Mouse (Mus musculus) brown adipose tissue, adult 24 weeks (tissue): ENCODE data around the gene Eme2. TPM values are rescaled to one million over a fixed set of nuclear protein-coding genes. Genes with fewer than 3 reads are reported as not detected.
A peak's percentile ranks its signal among the peaks of the same experiment; 100 is the strongest.
"Not testable (repeated sequence)": the region's sequence is repeated elsewhere in the genome, so short reads cannot be mapped to it uniquely, and the experiment has no call there.

Experiments
- H3K27ac ChIP-seq: fragments of 200-500 bp; replicated peaks from 2 replicates; pipeline ENCODE4 v1.5.1; 2012; ENCODE audit warnings: low read depth, mild to moderate bottlenecking, low read length
- H3K4me1 ChIP-seq: fragments of 200-500 bp; 2 replicates; pipeline ENCODE4 v1.6.1; 2012; ENCODE audit warnings: low read length, mixed read lengths; ENCODE audit not compliant: control insufficient read depth, insufficient read depth, insufficient read length
- H3K4me3 ChIP-seq: fragments of 200-500 bp; 2 replicates; pipeline ENCODE4 v1.5.1; 2012; ENCODE audit warnings: low read depth, mild to moderate bottlenecking, low read length, moderate library complexity; ENCODE audit not compliant: insufficient read depth
- polyA plus RNA-seq: library from polyadenylated mRNA; stranded (reverse); fragments of >200 nt; gene quantifications from 2 replicates; pipeline ENCODE4 v1.2.4, GENCODE M21; 2012; ENCODE audit not compliant: missing spikeins, insufficient read depth, insufficient read length

The Eme2 gene
- 5.9 and 6.6 TPM in 2 replicates for polyA plus RNA-seq

DNA sequence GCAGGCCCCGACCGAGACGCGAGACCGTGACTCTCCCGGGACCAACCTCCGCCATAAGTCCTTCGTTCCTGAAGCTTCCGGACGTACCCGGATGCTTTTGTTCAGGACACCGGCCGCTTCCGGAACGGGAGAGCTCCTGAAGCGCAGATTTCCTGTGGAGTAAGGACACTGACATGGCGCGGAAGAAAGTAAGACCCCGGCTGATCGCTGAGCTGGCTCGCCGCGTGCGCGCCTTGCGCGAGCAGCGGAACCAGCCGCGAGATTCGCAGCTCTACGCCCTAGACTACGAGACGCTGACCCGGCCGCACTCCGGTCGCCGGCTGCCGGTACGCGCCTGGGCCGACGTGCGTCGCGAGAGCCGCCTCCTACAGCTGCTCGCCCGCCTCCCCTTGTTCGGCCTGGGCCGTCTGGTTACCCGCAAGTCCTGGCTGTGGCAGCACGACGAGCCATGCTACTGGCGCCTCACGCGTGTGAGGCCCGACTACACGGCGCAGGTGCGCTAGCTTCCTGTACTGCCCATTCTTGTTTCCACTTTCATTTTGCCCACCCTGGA, at the start of gene Eme2, which contains the start of gene Mrps34:
TSS of gene Eme2 (minus strand) at position 93 of the 553 bp plus-strand sequence.
TSS of gene Mrps34 (plus strand) at position 122 of the 553 bp plus-strand sequence.
- peak within 1 kb of the TSS; percentile 88 for H3K4me3 ChIP-seq
- H3K4me1 ChIP-seq, result peaks cover 6% of the 10 kb centered on the region
- peak within 1 kb of the TSS; percentile 88 for H3K27ac ChIP-seq

DNA sequence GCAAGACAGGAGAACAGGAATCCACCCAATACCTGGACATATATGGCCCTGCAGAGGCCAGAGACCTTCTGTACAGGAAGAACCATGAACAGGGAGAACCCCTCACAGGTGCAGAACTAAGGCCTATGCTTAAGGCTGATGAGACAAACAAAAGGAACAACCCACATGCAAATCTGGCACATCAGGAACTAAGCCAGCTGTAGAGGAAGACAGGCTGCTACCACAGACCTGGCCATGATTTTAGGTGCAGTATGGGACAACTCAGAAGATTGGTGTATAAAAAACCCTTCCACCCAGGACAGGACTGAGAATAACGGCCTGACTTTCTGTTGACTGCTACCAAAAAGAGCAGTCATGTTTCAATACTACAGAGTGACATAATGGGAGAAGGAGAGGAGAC, 48.7 kb upstream of the Eme2 start:
- not testable (repeated sequence) for H3K4me3 ChIP-seq

DNA sequence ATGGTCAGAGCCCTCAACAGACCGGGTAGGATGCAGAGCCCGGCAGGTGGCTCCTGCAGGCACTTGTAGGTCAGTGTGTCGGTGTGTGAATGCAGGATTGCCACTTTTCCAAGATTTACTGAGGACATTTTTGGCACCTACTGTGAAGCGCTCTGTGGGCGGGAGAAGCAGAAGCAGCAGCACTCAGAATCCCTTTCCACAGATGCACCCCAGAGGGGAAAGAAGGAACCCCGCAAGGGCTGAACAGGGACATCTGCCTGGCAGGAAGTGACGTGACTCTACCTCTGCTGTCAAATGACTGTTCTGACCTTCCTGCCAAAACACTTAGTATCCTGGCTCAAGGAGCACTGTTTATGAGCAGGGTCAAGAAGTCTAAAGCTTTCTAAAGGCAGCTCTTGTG, 48.1 kb upstream of the Eme2 start:
- no peak overlapping the region for H3K27ac ChIP-seq
- H3K4me3 ChIP-seq, result no peak overlapping the region
- H3K4me1 ChIP-seq, result no peaks in the 10 kb centered on the region

More for the DNA sequence above, 48.7 kb upstream of the Eme2 start:
- H3K4me1 ChIP-seq, H3K27ac ChIP-seq: not testable (repeated sequence)

DNA sequence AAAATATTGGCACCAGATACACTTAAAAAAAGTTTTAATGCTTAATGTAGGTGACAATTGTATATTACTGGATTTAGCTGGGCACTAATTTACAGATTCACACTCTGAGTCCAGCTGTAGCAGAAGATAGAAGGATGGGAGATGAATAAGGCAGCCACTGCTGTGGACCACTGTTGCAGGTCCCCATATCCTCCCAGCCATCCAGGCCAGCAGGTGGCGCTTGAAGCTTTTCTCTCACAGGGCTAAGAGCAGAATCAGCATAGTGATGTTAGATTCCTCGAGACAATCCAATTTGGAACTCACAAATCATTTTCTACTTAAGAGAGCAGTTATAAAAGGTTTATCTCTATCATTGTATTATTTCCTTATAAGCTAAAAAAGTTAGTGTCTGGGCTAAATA, 47.6 kb upstream of the Eme2 start:
- H3K27ac ChIP-seq, H3K4me3 ChIP-seq, H3K4me1 ChIP-seq: not testable (repeated sequence)

DNA sequence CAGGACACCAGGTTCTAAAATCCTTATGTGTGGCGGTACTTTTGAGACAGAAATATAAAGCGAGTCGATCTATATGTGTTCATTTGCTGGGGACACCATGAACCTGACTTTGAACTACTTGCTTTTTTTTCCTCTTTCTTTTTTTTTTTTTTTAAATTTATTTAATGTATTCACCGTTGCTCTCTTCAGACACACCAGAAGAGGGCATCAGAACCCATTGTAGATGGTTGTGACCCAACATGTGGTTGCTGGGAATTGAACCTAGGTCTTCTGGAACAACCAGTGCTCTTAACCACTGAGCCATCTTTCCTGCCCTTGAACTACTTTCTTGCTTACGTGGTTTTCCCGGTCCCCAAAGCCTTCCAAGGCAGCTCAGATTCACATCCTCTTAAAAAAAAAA, 42.4 kb upstream of the Eme2 start:
- peak overlapping the region; percentile 85 for H3K27ac ChIP-seq
- H3K4me3 ChIP-seq, result peak overlapping the region; percentile 76
- H3K4me1 ChIP-seq, result peaks cover 12% of the 10 kb centered on the region

DNA sequence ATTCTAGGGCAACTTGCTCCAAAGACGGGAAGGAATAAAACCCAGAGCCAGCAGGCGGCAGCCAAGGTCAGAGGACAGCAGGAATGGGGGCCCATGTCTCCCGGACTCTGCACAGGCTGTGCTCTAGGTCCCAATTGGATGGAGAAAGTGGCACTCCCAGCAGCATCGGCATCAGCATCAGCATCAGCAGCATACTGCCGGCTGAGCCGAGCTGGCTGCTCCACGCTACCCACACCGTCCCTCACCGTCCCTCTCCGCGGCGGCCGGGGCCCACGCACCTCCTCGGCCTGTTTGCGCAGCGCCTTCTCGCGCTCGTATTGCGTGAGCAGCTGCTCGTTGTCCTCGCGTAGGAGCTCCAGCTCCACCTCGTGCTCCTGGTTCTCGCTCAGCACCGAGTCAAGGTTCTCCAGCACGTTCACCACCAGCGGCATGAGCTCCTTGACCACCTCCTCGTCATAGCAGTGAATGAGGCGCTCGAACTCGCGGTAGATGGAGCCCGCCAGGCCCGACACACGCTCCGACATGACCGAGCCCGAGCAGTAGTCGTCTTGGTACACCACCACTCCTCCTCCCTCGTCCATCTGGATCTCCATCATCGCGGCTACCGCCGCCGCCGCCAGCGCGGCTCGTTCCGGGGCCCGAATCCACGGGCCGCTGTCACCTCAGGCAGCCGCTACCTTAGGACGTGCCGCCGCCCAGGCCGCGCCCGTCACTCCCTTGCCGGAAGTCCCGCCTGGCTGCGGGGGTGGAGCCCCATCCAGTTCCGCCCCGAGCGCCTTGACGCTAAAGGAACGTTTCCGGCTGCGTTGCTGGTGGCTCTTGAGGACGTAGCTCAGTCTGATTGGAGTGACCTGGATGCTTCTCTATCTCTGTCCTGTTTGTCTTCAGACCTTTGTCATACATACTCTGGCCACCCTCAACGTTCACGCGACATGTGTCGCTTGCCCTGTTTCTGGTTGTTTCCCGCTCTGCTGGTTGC, 41.7 kb upstream of the Eme2 start, which contains the start of gene Mapk8ip3:
TSS of gene Mapk8ip3 (minus strand) at position 719 of the 979 bp plus-strand sequence.
- H3K27ac ChIP-seq, result peak within 1 kb of the TSS; percentile 85
- peaks cover 12% of the 10 kb centered on the region for H3K4me1 ChIP-seq
- H3K4me3 ChIP-seq, result peak within 1 kb of the TSS; percentile 76

DNA sequence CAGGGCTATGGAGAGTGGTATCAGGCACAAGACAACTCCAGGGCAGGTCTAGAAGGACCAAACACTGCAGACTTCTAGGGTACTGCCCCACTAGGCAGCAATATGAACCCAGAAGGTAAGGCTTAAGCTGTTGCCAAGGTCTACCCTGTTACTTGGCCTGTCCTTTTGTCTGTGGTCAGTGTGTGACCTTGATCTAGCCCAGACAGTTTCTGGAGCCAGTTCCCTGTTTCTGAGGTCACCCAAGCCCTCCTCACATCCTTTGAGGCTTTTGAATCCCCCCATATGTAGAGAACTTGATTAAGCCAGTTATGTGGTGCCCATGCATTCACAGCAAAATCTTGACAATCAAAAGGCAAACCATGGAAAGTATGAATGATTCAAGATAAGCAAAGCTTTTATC, 40.8 kb upstream of the Eme2 start:
- peak overlapping the region; percentile 49 for H3K4me3 ChIP-seq
- H3K4me1 ChIP-seq, result peaks cover 12% of the 10 kb centered on the region
- 0 out of 2 replicates have a peak overlapping the region, but pooled peaks have one; percentile 4 for H3K27ac ChIP-seq

DNA sequence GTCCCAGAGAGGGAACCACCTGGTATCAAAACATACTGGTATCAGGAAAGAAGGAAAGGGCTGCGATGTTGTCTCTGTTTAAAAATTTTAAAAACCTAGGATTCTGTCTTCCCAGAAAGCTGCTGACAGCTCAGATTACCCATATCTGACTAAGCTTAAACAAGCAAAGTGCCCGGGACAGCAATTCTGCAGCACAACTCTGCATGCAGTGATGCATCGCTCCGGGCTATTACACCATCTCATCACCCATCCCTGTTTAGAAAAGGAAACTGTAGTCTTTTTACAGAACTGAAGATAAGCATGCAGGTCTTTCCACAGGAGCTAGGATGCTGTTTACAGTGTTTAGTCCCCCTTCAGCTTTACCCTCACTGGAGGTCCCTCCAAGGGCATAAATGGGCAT, 40.0 kb upstream of the Eme2 start:
- peaks cover 12% of the 10 kb centered on the region for H3K4me1 ChIP-seq
- H3K27ac ChIP-seq, result no peak overlapping the region
- H3K4me3 ChIP-seq, result peak overlapping the region; percentile 49; the same call in 1 of the 2 replicates

DNA sequence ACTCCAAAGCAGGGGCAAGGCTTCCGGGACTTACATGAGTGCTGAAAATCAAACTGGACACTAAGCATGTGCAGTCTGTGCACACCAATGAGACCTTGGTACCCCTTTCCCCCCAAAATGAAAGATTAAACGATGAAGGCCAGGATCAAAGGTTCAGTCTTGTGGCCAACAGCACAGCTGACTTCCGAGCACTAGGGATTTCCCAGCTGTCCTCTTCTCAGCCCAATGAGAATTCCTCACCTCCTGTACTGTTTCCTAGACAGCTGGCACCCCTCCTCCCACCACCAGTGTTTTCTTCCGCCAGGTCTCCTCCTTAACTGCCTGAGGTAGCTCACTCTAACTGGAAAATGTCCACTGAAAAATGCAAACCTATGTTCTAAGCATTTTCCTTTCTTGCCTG, 38.3 kb upstream of the Eme2 start:
- no peak overlapping the region for H3K4me3 ChIP-seq
- no peak overlapping the region for H3K27ac ChIP-seq
- peaks cover 12% of the 10 kb centered on the region for H3K4me1 ChIP-seq

DNA sequence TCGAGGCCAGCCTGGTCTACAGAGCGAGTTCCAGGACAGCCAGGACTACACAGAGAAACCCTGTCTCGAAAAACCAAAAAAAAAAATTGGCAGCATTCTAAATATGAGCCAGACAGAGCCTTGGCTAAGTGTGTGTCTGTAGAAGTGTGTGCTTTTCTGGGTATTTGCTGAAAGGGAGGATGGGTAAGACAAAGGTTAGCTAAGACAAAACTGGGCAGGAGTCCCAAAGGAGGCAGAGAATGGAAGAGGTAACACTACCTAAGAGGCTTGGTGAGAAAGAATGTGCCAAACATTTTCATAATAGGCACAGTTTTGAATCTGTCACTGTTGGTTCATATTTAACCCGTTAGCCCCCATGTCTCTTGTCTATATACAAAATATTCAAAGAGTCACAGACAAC, 37.5 kb upstream of the Eme2 start:
- H3K27ac ChIP-seq, result no peak overlapping the region
- no peak overlapping the region for H3K4me3 ChIP-seq
- peaks cover 12% of the 10 kb centered on the region for H3K4me1 ChIP-seq

DNA sequence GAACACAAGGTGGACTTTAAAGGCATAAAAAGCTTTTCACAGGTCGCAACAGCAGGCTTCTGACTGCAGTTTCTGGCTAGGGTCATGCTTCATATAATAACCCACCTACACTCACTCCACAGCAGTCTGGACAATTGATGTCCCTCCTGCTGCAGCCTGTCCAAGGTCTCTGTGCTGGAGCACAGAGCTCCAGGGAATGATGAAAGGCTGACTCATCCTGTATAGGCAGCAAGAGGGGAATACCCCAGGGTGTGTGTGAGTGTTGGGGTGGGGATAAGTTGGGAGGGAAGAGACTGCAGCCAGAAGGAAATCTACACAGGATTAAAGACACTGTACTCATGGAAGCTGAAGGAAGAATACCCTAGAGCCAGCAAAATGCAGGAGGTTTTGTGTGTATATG, 34.6 kb upstream of the Eme2 start:
- H3K4me3 ChIP-seq, result no peak overlapping the region
- no peak overlapping the region for H3K27ac ChIP-seq
- H3K4me1 ChIP-seq, result peaks cover 3% of the 10 kb centered on the region; the same call in 1 of the 2 replicates

DNA sequence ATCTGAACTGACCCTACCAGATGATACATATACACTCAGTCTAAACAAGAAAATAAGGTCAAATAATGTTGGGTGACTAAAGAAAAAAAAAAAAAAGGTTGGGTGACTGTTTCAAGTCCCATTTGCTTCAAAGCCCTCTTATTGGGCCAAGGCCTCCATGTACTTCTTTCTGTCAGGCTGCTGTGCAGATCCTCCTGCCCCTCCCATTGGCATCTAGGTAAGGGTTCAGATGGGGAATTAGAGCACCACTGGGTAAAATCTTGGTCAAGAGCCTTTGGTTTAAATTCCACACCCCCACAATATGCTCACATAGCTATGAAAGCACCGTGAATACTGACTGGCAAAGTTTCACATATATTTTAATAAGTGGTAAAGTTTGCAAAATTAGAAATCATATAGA, 28.4 kb upstream of the Eme2 start:
- H3K27ac ChIP-seq, result no peak overlapping the region
- no peaks in the 10 kb centered on the region for H3K4me1 ChIP-seq
- H3K4me3 ChIP-seq, result no peak overlapping the region

DNA sequence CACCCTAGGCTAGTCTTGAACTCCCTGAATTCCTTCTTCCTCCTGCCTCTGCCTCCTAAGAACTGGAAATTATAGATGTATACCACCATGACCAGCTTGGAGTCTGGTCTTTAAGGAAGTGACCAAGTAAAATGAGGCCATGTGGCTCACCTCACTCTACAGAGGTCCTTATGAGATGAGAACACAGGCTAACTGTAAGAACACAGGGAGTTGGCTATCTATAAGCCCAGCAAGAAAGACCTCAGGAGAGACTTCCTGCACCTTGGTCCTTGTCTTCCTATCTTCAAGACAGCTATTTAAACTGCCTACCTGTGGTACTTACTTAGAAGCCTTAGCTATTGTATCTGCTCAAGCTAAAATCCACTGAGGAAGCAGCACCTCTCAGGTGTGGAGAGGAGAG, 19.1 kb upstream of the Eme2 start:
- H3K4me3 ChIP-seq, result no peak overlapping the region
- H3K4me1 ChIP-seq, result no peaks in the 10 kb centered on the region
- no peak overlapping the region for H3K27ac ChIP-seq

DNA sequence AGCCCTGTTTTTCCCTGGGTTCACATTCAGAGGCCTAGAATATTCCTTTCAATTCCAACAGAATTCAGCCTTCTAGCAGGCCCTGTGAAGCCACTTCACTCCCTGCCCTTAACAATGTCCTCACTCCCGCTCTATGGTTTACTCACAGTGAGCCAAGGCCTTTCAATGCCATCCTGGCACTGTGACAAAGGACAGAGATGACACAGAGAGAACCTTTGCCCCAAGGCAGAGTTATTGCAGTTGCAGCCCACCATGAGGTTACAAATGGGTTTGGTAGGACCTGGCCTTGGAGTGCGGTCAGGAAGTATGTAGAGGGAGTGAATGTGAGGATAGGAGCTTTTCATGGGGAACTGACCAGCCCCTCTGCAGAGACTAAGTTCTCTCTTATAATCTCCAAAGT, 12.7 kb upstream of the Eme2 start:
- H3K4me1 ChIP-seq, result no peaks in the 10 kb centered on the region
- no peak overlapping the region for H3K4me3 ChIP-seq
- no peak overlapping the region for H3K27ac ChIP-seq

DNA sequence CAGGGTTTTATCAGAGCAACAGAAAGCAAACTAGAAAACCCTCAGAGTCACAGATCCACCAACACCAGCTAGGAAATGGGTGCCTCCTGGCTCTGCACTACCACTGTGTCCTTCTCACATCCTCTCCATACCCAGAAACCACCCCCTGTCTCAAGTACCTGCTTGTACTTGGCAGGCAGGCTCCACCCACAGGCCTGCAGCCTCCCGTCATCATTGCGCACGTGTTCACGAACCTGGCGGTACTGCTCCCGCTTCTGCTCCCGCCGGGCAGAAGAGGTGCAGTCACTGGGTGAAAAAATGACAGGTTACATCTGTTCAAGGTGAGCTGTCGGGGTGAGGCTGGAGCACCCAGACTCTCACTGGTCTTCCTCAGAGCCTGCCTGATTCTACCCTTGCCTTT, 8.9 kb upstream of the Eme2 start:
- Histone ChIP-seq H3K4me3 (no peak overlapping the region), H3K4me1 (no peaks in the 10 kb centered on the region), H3K27ac (no peak overlapping the region)
